8 mouse cellular contexts compared by ENCODE assay signal in genomic region chr5:131535752-131536151, GRCm38 (mm10).
DNase-seq lines count a peak whose midpoint lies in the region; ATAC-seq lines count a peak whose summit lies in the region.

No protein-coding gene starts in this region.

- peak overlapping the region; percentile 84 for H3K4me3 ChIP-seq in kidney, embryonic 16.5 days (ENCODE audit: low read length)
- peak overlapping the region; percentile 92 for H3K4me3 ChIP-seq in forebrain, embryonic 10.5 days
- H3K4me3 ChIP-seq in intestine, embryonic 15.5 days (replicated peaks): peak overlapping the region; percentile 70
- peak overlapping the region; percentile 75 for H3K4me3 ChIP-seq in neural tube, embryonic 14.5 days (ENCODE audit: low read depth, low read length)

- H3K4me1 ChIP-seq in kidney, embryonic 16.5 days (ENCODE audit: insufficient read depth, low read length): peaks cover 20% of the 10 kb centered on the region
- H3K4me1 ChIP-seq in forebrain, embryonic 10.5 days: peaks cover 69% of the 10 kb centered on the region
- H3K4me1 ChIP-seq in intestine, embryonic 15.5 days (replicated peaks): peaks cover 6% of the 10 kb centered on the region; the same call in 1 of the 2 replicates
- peaks cover 28% of the 10 kb centered on the region for H3K4me1 ChIP-seq in neural tube, embryonic 14.5 days (ENCODE audit: control insufficient read depth, insufficient read depth, low read length)

- no peaks in the 10 kb centered on the region for H3K9me3 ChIP-seq in kidney, embryonic 16.5 days (ENCODE audit: low read length)
- no peaks in the 10 kb centered on the region for H3K9me3 ChIP-seq in forebrain, embryonic 10.5 days
- H3K9me3 ChIP-seq in intestine, embryonic 15.5 days: no peaks in the 10 kb centered on the region
- H3K9me3 ChIP-seq in neural tube, embryonic 14.5 days (ENCODE audit: control insufficient read depth, low read length): no peaks in the 10 kb centered on the region

- WGBS in kidney, embryonic 16.5 days: 62% methylated on average over 6 of the region's 6 CpGs
- WGBS in forebrain, embryonic 10.5 days: 16% methylated on average over 6 of the region's 6 CpGs
- WGBS in intestine, embryonic 15.5 days: 55% methylated on average over 6 of the region's 6 CpGs
- WGBS in neural tube, embryonic 14.5 days: 16% methylated on average over 6 of the region's 6 CpGs

- H3K27me3 ChIP-seq in kidney, embryonic 16.5 days (ENCODE audit: insufficient read depth, low read length): peaks cover 2% of the 10 kb centered on the region; the same call in 1 of the 2 replicates
- H3K27me3 ChIP-seq in forebrain, embryonic 10.5 days (ENCODE audit: poor library complexity, severe bottlenecking): peaks cover 45% of the 10 kb centered on the region
- H3K27me3 ChIP-seq in intestine, embryonic 15.5 days (replicated peaks): no peaks in the 10 kb centered on the region
- H3K27me3 ChIP-seq in neural tube, embryonic 14.5 days (ENCODE audit: control insufficient read depth, insufficient read depth, low read length): no peaks in the 10 kb centered on the region

- no peak for ATAC-seq in kidney, embryonic 16.5 days (ENCODE audit: low FRiP score, low TSS enrichment)
- no peak for ATAC-seq in intestine, embryonic 15.5 days
- no peak for ATAC-seq in neural tube, embryonic 14.5 days (ENCODE audit: low read depth)

- no peak overlapping the region for H3K27ac ChIP-seq in kidney, embryonic 16.5 days (ENCODE audit: low read length)
- peak overlapping the region; percentile 98 for H3K27ac ChIP-seq in forebrain, embryonic 10.5 days
- H3K27ac ChIP-seq in intestine, embryonic 15.5 days: no peak overlapping the region
- peak overlapping the region; percentile 99 for H3K27ac ChIP-seq in neural tube, embryonic 14.5 days (ENCODE audit: low read depth, low read length)

- peak overlapping the region; percentile 78 for H3K4me2 ChIP-seq in kidney, embryonic 16.5 days (replicated peaks; ENCODE audit: low read depth, low read length)
- peak overlapping the region; percentile 80 for H3K4me2 ChIP-seq in intestine, embryonic 15.5 days (replicated peaks)
- peak overlapping the region; percentile 82 for H3K4me2 ChIP-seq in neural tube, embryonic 14.5 days (ENCODE audit: low read depth, low read length)

- H3K36me3 ChIP-seq in kidney, embryonic 16.5 days (ENCODE audit: insufficient read depth, low read length): peaks cover 3% of the 10 kb centered on the region; the same call in 1 of the 2 replicates
- H3K36me3 ChIP-seq in forebrain, embryonic 10.5 days (replicated peaks): peaks cover 26% of the 10 kb centered on the region
- no peaks in the 10 kb centered on the region for H3K36me3 ChIP-seq in intestine, embryonic 15.5 days
- no peaks in the 10 kb centered on the region for H3K36me3 ChIP-seq in neural tube, embryonic 14.5 days (ENCODE audit: control insufficient read depth, insufficient read depth, low read length)

- no peak overlapping the region for H3K9ac ChIP-seq in kidney, embryonic 16.5 days (replicated peaks; ENCODE audit: low read length)
- H3K9ac ChIP-seq in intestine, embryonic 15.5 days: 0 out of 2 replicates have a peak overlapping the region, but pooled peaks have one; percentile 17
- H3K9ac ChIP-seq in neural tube, embryonic 14.5 days (replicated peaks; ENCODE audit: low read depth, low read length): peak overlapping the region; percentile 99

- DNase-seq in kidney, adult 8-10 months: no peak
- no peak for DNase-seq in forebrain, embryonic 10.5 days (ENCODE audit: extremely low spot score, low spot score)
- no peak for DNase-seq in cerebellum, adult 11-12 months
- no peak for DNase-seq in urinary bladder, adult 2 months (ENCODE audit: low spot score)
- no peak for DNase-seq in thymus, postnatal 0 days (ENCODE audit: low spot score)

Comparison
In these comparisons a context has a peak if more than half of its experiments do, and no peak if none do; other contexts are left out.
1. H3K27ac ChIP-seq: peak in forebrain, embryonic 10.5 days (single experiment) and neural tube, embryonic 14.5 days (single experiment); none in kidney, embryonic 16.5 days (single experiment) and intestine, embryonic 15.5 days (single experiment).
2. Peak in every context shown above with its lines, with median percentiles within 50 percentile points of each other: H3K4me2 ChIP-seq and H3K4me3 ChIP-seq.